Mouse (Mus musculus): ENCODE results near the gene 5830473C10Rik. TPM values are rescaled to one million over a fixed set of nuclear protein-coding genes. Genes with fewer than 3 reads are reported as not detected.

The 5830473C10Rik gene
- polyA plus RNA-seq, 1 experiment from 2014 or later = not detected

- WGBS = 92% methylated on average over 9 of the region's 9 CpGs
- Histone ChIP-seq H3K36me3 (replicated peaks) (no peaks in the 10 kb centered on the region), H3K27ac (no peak overlapping the region), H3K4me3 (no peak overlapping the region), H3K4me1 (no peaks in the 10 kb centered on the region), H3K27me3 (ENCODE audit: poor library complexity, severe bottlenecking) (no peaks in the 10 kb centered on the region), H3K9me3 (no peaks in the 10 kb centered on the region)
- no peak for DNase-seq (ENCODE audit: extremely low spot score, low spot score)
These were observed 16.8 kb downstream of the 5830473C10Rik start for GRCm38 (mm10) chr5:90577751-90578150.

- Histone ChIP-seq H3K9me3 (no peaks in the 10 kb centered on the region), H3K4me1 (no peaks in the 10 kb centered on the region), H3K4me3 (no peak overlapping the region), H3K36me3 (replicated peaks) (no peaks in the 10 kb centered on the region), H3K27ac (no peak overlapping the region), H3K27me3 (ENCODE audit: poor library complexity, severe bottlenecking) (no peaks in the 10 kb centered on the region)
- WGBS = 92% methylated on average over 9 of the region's 9 CpGs
- no peak for DNase-seq (ENCODE audit: extremely low spot score, low spot score)
These were observed 18.6 kb downstream of the 5830473C10Rik start for GRCm38 (mm10) chr5:90579556-90579955.

GRCm38 (mm10) chr5:90582179-90582578, 21.3 kb downstream of the 5830473C10Rik start:
- H3K36me3 ChIP-seq (replicated peaks) = no peaks in the 10 kb centered on the region
- no peaks in the 10 kb centered on the region for H3K4me1 ChIP-seq
- H3K9me3 ChIP-seq = no peaks in the 10 kb centered on the region
- DNase-seq (ENCODE audit: extremely low spot score, low spot score) = no peak
- no peaks in the 10 kb centered on the region for H3K27me3 ChIP-seq (ENCODE audit: poor library complexity, severe bottlenecking)
- no peak overlapping the region for H3K27ac ChIP-seq
- H3K4me3 ChIP-seq = no peak overlapping the region
- WGBS = 90% methylated on average over 6 of the region's 6 CpGs

GRCm38 (mm10) chr5:90584799-90585198, 23.9 kb downstream of the 5830473C10Rik start:
- H3K36me3 ChIP-seq (replicated peaks) = no peaks in the 10 kb centered on the region
- no peak overlapping the region for H3K27ac ChIP-seq
- peaks cover 4% of the 10 kb centered on the region; the same call in 1 of the 2 replicates for H3K27me3 ChIP-seq (ENCODE audit: poor library complexity, severe bottlenecking)
- H3K9me3 ChIP-seq = no peaks in the 10 kb centered on the region
- no peaks in the 10 kb centered on the region for H3K4me1 ChIP-seq
- H3K4me3 ChIP-seq = no peak overlapping the region
- DNase-seq (ENCODE audit: extremely low spot score, low spot score) = no peak
- WGBS = 85% methylated on average over 7 of the region's 7 CpGs

- Histone ChIP-seq H3K27ac (no peak overlapping the region), H3K27me3 (ENCODE audit: poor library complexity, severe bottlenecking) (peaks cover 4% of the 10 kb centered on the region; the same call in 1 of the 2 replicates), H3K4me3 (no peak overlapping the region), H3K4me1 (no peaks in the 10 kb centered on the region), H3K36me3 (replicated peaks) (no peaks in the 10 kb centered on the region), H3K9me3 (no peaks in the 10 kb centered on the region)
- WGBS = 80% methylated on average over 5 of the region's 5 CpGs
- DNase-seq (ENCODE audit: extremely low spot score, low spot score) = no peak
These were observed 25.6 kb downstream of the 5830473C10Rik start for GRCm38 (mm10) chr5:90586511-90586910.

- Histone ChIP-seq H3K36me3 (replicated peaks) (no peaks in the 10 kb centered on the region), H3K27ac (no peak overlapping the region), H3K27me3 (ENCODE audit: poor library complexity, severe bottlenecking) (peaks cover 4% of the 10 kb centered on the region; the same call in 1 of the 2 replicates), H3K9me3 (no peaks in the 10 kb centered on the region), H3K4me3 (no peak overlapping the region), H3K4me1 (no peaks in the 10 kb centered on the region)
- DNase-seq (ENCODE audit: extremely low spot score, low spot score) = no peak
- WGBS = 92% methylated on average over 5 of the region's 5 CpGs
These were observed 27.2 kb downstream of the 5830473C10Rik start for GRCm38 (mm10) chr5:90588104-90588503.

- no peaks in the 10 kb centered on the region for H3K36me3 ChIP-seq (replicated peaks)
- no peaks in the 10 kb centered on the region for H3K9me3 ChIP-seq
- peaks cover 4% of the 10 kb centered on the region; the same call in 1 of the 2 replicates for H3K27me3 ChIP-seq (ENCODE audit: poor library complexity, severe bottlenecking)
- 24% methylated on average over 25 of the region's 25 CpGs for WGBS
- H3K4me3 ChIP-seq = peak overlapping the region; percentile 47
- no peaks in the 10 kb centered on the region for H3K4me1 ChIP-seq
- DNase-seq (ENCODE audit: extremely low spot score, low spot score) = peak; percentile 62
- H3K27ac ChIP-seq = no peak overlapping the region
These were observed 28.0 kb downstream of the 5830473C10Rik start for GRCm38 (mm10) chr5:90588708-90589595.

GRCm38 (mm10) chr5:90590676-90591075, 29.8 kb downstream of the 5830473C10Rik start:
- Histone ChIP-seq H3K27ac (no peak overlapping the region), H3K4me3 (no peak overlapping the region), H3K9me3 (no peaks in the 10 kb centered on the region), H3K27me3 (ENCODE audit: poor library complexity, severe bottlenecking) (peaks cover 4% of the 10 kb centered on the region; the same call in 1 of the 2 replicates), H3K4me1 (no peaks in the 10 kb centered on the region), H3K36me3 (replicated peaks) (no peaks in the 10 kb centered on the region)
- 88% methylated on average over 10 of the region's 10 CpGs for WGBS
- DNase-seq (ENCODE audit: extremely low spot score, low spot score) = no peak

- Histone ChIP-seq H3K4me3 (no peak overlapping the region), H3K36me3 (replicated peaks) (no peaks in the 10 kb centered on the region), H3K27ac (no peak overlapping the region), H3K9me3 (no peaks in the 10 kb centered on the region), H3K4me1 (no peaks in the 10 kb centered on the region), H3K27me3 (ENCODE audit: poor library complexity, severe bottlenecking) (peaks cover 4% of the 10 kb centered on the region; the same call in 1 of the 2 replicates)
- DNase-seq (ENCODE audit: extremely low spot score, low spot score) = no peak
- WGBS = 87% methylated on average over 6 of the region's 6 CpGs
These were observed 31.0 kb downstream of the 5830473C10Rik start for GRCm38 (mm10) chr5:90591936-90592335.

- Histone ChIP-seq H3K4me1 (no peaks in the 10 kb centered on the region), H3K4me3 (no peak overlapping the region), H3K27ac (no peak overlapping the region), H3K36me3 (replicated peaks) (no peaks in the 10 kb centered on the region), H3K9me3 (no peaks in the 10 kb centered on the region), H3K27me3 (ENCODE audit: poor library complexity, severe bottlenecking) (no peaks in the 10 kb centered on the region)
- DNase-seq (ENCODE audit: extremely low spot score, low spot score) = no peak
- WGBS = 93% methylated on average over 13 of the region's 13 CpGs
These were observed 34.0 kb downstream of the 5830473C10Rik start for GRCm38 (mm10) chr5:90594945-90595344.

- DNase-seq (ENCODE audit: extremely low spot score, low spot score) = no peak
- H3K9me3 ChIP-seq = no peaks in the 10 kb centered on the region
- no peaks in the 10 kb centered on the region for H3K27me3 ChIP-seq (ENCODE audit: poor library complexity, severe bottlenecking)
- no peak overlapping the region for H3K27ac ChIP-seq
- 92% methylated on average over 6 of the region's 6 CpGs for WGBS
- H3K4me3 ChIP-seq = no peak overlapping the region
- H3K36me3 ChIP-seq (replicated peaks) = no peaks in the 10 kb centered on the region
- H3K4me1 ChIP-seq = no peaks in the 10 kb centered on the region
These were observed 35.2 kb downstream of the 5830473C10Rik start for GRCm38 (mm10) chr5:90596155-90596554.

GRCm38 (mm10) chr5:90601469-90601868, 40.6 kb downstream of the 5830473C10Rik start:
- DNase-seq (ENCODE audit: extremely low spot score, low spot score) = peak; percentile 35
- Histone ChIP-seq H3K9me3 (no peaks in the 10 kb centered on the region), H3K4me3 (no peak overlapping the region), H3K27me3 (ENCODE audit: poor library complexity, severe bottlenecking) (no peaks in the 10 kb centered on the region), H3K4me1 (no peaks in the 10 kb centered on the region), H3K27ac (no peak overlapping the region), H3K36me3 (replicated peaks) (no peaks in the 10 kb centered on the region)
- WGBS = 25% methylated on average over 6 of the region's 6 CpGs

GRCm38 (mm10) chr5:90603407-90603923, 42.6 kb downstream of the 5830473C10Rik start:
- no peaks in the 10 kb centered on the region for H3K9me3 ChIP-seq
- H3K36me3 ChIP-seq (replicated peaks) = no peaks in the 10 kb centered on the region
- no peak overlapping the region for H3K27ac ChIP-seq
- no peaks in the 10 kb centered on the region for H3K27me3 ChIP-seq (ENCODE audit: poor library complexity, severe bottlenecking)
- 81% methylated on average over 13 of the region's 13 CpGs for WGBS
- DNase-seq (ENCODE audit: extremely low spot score, low spot score) = no peak
- H3K4me1 ChIP-seq = no peaks in the 10 kb centered on the region
- no peak overlapping the region for H3K4me3 ChIP-seq
